Mouse (Mus musculus) stomach, postnatal 0 days (tissue): ENCODE results near the gene Coro2a.

Source experiments
- CTCF ChIP-seq: IDR thresholded peaks from 2 replicates; pipeline ENCODE4 v1.5.1; 2016; ENCODE audit warnings: antibody characterized with exemption, low read depth, mild to moderate bottlenecking, moderate library complexity
- EP300 ChIP-seq: optimal IDR thresholded peaks from 2 replicates; pipeline ENCODE3; 2016; ENCODE audit warnings: antibody characterized with exemption

DNA sequence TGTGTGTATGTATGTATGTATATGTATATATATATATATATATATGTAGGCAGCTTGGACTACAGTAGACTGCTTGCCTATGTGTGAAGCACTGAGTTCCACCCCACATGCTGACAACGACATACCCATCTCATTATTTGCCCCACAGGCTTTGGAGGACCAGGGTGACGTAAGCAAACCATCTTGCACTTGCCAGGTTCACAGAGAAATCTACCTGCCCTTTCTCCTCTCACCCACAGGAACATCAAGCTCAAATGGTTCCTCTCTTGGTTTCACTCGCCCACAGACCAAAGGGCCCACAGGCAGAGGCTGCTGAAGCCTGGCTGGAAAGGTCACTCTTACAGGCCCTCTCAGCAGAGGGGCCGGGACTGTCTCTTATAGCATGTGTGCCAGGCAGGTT, 29.4 kb downstream of the Coro2a start:
- TF ChIP-seq EP300 (no peak), CTCF (no peak)
